Mouse (Mus musculus): ENCODE measurements around the gene Tldc2.

Tldc2 gene

GRCm38 (mm10) chr2:157127370-157127769, 40.5 kb downstream of the Tldc2 start:
- DNase-seq (ENCODE audit: low read depth): no peak

DNA sequence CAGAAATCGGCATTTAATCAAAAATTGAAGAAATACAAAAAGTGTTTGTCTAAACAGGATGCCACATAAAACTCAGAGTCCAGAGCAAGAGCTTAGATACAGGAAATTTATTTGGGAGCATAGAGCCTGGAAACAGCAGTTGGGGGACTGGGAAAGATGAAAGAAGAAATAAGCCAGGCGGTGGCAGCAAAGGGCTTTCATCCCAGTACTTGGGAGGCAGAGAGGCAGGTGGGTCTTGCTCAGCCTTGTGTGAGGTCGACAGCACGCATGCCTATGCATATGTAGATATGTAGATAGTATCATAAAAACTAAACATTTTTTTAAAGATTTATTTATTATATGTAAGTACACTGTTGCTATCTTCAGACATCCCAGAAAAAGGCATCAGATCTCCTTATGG, 41.2 kb downstream of the Tldc2 start:
- DNase-seq (ENCODE audit: low read depth): peak; percentile 28

GRCm38 (mm10) chr2:157129096-157129495, 42.2 kb downstream of the Tldc2 start:
- no peak for DNase-seq (ENCODE audit: low read depth)

- DNase-seq (ENCODE audit: low read depth): no peak
These were observed 42.8 kb downstream of the Tldc2 start for GRCm38 (mm10) chr2:157129601-157130164.

DNA sequence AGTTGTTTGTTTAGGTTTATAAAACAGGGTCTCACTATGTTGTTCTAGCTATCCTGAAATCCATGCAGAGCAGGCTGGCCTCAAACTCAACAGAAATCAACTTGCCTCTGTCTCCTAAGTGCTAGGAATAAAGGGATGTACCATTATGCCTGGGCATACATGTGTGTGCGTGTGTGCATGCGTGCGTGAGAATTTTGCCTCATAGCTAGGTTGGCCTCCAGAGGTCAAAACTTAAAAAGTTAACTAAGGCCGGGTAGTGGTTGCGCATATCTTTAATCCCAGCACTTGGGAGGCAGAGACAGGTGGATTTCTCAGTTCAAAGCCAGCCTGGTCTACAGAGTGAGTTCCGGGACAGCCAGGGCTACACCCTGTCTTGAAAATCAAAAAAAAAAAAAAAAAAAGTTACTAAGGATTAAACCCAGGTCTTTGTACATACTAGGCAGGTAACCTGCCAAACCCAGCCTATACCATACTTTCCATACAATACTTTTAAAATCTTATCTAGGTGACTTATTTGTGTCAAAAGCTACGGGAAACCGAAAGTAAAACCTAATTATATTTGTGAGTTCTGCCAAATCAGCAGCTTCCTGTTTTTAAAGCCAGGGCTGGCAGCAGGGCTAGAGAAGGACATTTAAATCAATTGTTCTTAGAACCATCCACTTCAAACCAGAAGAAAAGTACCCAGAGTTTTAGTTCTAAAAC, 44.1 kb downstream of the Tldc2 start:
- DNase-seq (ENCODE audit: low read depth): peak; percentile 77

DNA sequence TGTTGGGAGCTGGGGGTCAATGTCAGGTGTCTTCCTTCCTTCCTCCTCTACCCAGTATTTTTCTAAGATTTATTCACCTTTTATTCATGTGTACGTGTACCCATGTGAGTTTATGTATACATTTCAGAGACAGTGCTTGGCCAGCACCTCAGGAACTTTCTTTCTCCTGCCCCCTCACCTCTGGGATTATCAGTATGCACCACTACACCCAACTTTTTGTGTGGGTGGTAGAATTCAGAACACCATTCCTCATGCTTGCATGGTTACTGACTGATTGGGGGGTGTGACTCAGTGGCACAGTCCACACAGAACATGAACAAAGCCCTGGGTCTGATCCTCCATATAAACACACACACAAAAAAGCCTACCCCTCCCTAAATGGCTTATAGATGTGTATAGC, 45.2 kb downstream of the Tldc2 start:
- DNase-seq (ENCODE audit: low read depth): no peak

GRCm38 (mm10) chr2:157132686-157133540, 46.1 kb downstream of the Tldc2 start:
- DNase-seq (ENCODE audit: low read depth): no peak

- DNase-seq (ENCODE audit: low read depth): peak; percentile 46
These were observed 47.1 kb downstream of the Tldc2 start for GRCm38 (mm10) chr2:157133769-157134478.

- DNase-seq (ENCODE audit: low read depth): no peak
These were observed 47.6 kb downstream of the Tldc2 start for GRCm38 (mm10) chr2:157134479-157134931.

DNA sequence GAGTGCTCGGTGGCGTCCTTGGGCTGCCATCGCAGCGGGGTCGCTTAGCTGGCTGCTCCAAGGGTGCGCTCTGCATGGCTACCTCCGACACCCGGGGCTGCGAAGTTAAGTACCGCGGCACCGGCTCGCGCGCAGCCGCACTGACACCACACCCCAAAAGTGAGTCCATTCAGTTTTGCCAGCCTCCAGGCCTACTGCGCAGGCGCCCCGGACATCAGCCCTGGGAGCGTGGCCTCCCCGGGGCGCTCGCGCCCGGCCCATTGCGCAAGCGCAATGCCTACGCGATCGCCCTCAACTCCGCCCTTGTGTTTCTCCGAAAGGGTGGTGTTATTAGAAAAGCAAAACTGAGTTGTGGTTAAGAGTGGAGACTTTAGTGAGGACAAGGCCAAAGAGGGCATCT, 48.2 kb downstream of the Tldc2 start, which contains the start of gene Samhd1:
Gene Samhd1 (minus strand): TSS at position 252 of the 400 bp plus-strand sequence.
- DNase-seq (ENCODE audit: low read depth): peak; percentile 97

GRCm38 (mm10) chr2:157135529-157136120, 48.8 kb downstream of the Tldc2 start:
- no peak for DNase-seq (ENCODE audit: low read depth)

DNA sequence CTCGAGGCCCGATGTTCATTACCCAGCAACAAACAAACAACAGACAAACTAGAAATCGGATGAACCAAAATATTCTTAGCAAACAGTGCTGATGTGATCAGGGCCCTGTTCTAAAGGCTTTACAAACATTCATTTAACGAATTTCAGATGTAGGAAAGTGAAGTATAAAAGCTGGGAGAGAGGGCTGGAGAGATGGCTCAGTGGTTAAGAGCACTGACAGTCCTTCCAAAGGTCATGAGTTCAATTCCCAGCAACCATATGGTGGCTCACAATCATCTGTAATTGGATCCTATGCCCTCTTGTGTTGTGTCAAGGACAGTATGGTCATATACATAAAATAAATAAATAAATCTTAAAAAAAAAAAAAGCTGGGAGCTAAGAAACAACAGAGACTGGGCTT, 49.3 kb downstream of the Tldc2 start:
- no peak for DNase-seq (ENCODE audit: low read depth)

GRCm38 (mm10) chr2:157136646-157137045, 49.8 kb downstream of the Tldc2 start:
- no peak for DNase-seq (ENCODE audit: low read depth)

DNA sequence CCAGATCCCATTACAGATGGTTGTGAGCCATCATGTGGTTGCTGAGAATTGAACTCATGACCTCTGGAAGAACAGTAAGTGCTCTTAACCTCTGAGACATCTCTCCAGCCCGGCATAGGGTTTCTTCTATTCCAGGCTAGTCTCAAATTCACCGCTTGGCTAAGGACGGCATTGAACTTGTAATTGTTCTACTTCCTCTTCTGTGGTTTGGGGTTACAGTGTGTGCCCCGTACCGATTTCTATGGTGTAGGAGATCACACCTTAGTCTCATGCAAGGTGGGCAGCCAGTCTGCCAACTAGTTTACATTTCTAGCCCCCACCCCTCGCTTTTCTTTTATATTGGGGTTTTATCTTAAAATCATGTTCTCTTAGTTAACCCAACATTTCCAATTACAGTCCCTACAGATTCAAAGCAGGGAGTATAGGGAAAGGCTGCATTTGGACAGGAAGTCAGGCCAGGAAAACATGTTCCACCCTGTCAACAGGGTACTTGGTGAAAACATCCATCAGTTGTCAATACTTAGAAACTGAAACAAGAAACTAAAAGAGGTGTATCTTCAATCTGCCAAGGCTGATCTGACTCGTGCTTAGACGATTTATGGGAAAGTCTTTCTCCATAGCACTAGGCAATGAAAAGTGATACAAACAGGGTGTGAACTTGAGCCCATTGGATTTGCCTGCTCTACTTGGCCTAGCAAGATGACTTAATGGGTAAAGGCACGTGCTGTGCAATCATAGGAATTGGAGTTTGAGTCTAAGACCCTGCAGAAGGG, 51.3 kb downstream of the Tldc2 start:
- DNase-seq (ENCODE audit: low read depth): peak; percentile 77

- peak; percentile 42 for DNase-seq (ENCODE audit: low read depth)
These were observed 52.0 kb downstream of the Tldc2 start for GRCm38 (mm10) chr2:157138808-157139207.

GRCm38 (mm10) chr2:157139251-157139802, 52.5 kb downstream of the Tldc2 start:
- DNase-seq (ENCODE audit: low read depth): no peak

GRCm38 (mm10) chr2:157141962-157142361, 55.1 kb downstream of the Tldc2 start:
- DNase-seq (ENCODE audit: low read depth): no peak

GRCm38 (mm10) chr2:157144132-157144531, 57.3 kb downstream of the Tldc2 start:
- DNase-seq (ENCODE audit: low read depth): no peak

DNA sequence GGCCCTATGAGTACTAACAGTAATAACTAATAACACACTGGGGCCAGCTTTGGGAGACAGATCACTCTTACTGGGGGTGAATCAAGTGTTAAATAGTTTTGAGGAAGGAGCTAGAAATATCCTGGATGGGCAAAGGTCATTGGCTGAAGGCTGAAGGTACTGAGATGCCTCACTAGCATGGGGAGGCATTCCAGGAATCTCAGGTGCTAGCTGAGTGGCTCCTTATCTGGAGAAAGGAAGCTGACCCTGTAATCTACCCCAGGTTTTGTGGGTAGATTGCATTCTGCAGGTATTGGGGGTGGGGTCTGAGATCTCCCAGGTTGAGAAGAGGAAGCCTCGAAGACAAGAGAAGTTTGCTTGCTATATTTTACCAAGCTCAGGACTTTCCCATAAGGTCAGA, 58.3 kb downstream of the Tldc2 start:
- no peak for DNase-seq (ENCODE audit: low read depth)

Measured in 416B (cell line).